Mouse (Mus musculus) olfactory bulb, adult 2 months (tissue): Measurements from ENCODE around the gene Pi4ka.

Source experiments
- CTCF ChIP-seq: fragments of 200-500 bp; IDR thresholded peaks from 2 replicates; pipeline ENCODE4 v1.5.1; 2012; ENCODE audit warnings: low read depth, mild to moderate bottlenecking, low read length, moderate library complexity; ENCODE audit not compliant: insufficient read depth
- POLR2A ChIP-seq: fragments of 200-500 bp; IDR thresholded peaks from 2 replicates; pipeline ENCODE4 v1.6.1; 2012; ENCODE audit warnings: mild to moderate bottlenecking, low read depth, low read length, moderate library complexity; ENCODE audit not compliant: insufficient read depth

- TF ChIP-seq POLR2A (no peak), CTCF (no peak)
Measured at GRCm38 (mm10) chr16:17312531-17312930, 93.6 kb downstream of the Pi4ka start.
